Mouse (Mus musculus) stomach, embryonic 14.5 days (tissue): ENCODE data around the gene Sox18. TPM values are rescaled to one million over a fixed set of nuclear protein-coding genes. Genes with fewer than 3 reads are reported as not detected.
A peak's percentile ranks its signal among the peaks of the same experiment; 100 is the strongest.

Experiments
- ATAC-seq: fragments of 200-750 bp; cut with Nextera tagmentation; 2 replicates; pipeline ENCODE4 v1.8.0; 2017; ENCODE audit warnings: low read depth, moderate TSS enrichment; ENCODE audit not compliant: insufficient number of reproducible peaks, insufficient read depth, low FRiP score
- H3K27ac ChIP-seq: fragments of 300-500 bp; sonication (generic); 2 replicates; pipeline ENCODE4 v1.5.1; 2014; ENCODE audit warnings: mild to moderate bottlenecking, low read length, moderate library complexity, mixed read lengths
- H3K27me3 ChIP-seq: fragments of 300-500 bp; sonication (generic); 2 replicates; pipeline ENCODE4 v1.6.1; 2014; ENCODE audit warnings: low read length, control low read depth, mixed read lengths; ENCODE audit not compliant: control insufficient read depth, insufficient read depth
- H3K36me3 ChIP-seq: fragments of 300-500 bp; sonication (generic); 2 replicates; pipeline ENCODE4 v1.6.1; 2014; ENCODE audit warnings: mild to moderate bottlenecking, control low read depth, low read length, moderate library complexity, mixed read lengths; ENCODE audit not compliant: control insufficient read depth, insufficient read depth
- H3K4me1 ChIP-seq: fragments of 300-500 bp; sonication (generic); 2 replicates; pipeline ENCODE4 v1.6.1; 2014; ENCODE audit warnings: low read length, control low read depth, mixed read lengths; ENCODE audit not compliant: control insufficient read depth, insufficient read depth
- H3K4me2 ChIP-seq: fragments of 300-500 bp; sonication (generic); replicated peaks from 2 replicates; pipeline ENCODE4 v1.6.1; 2014; ENCODE audit warnings: low read depth, low read length, control low read depth
- H3K4me3 ChIP-seq: fragments of 300-500 bp; sonication (generic); 2 replicates; pipeline ENCODE4 v1.5.1; 2014; ENCODE audit warnings: low read depth, low read length, control low read depth
- H3K9ac ChIP-seq: fragments of 300-500 bp; sonication (generic); replicated peaks from 2 replicates; pipeline ENCODE4 v1.6.1; 2014; ENCODE audit warnings: low read depth, mild to moderate bottlenecking, control low read depth, low read length, moderate library complexity, mixed read lengths
- H3K9me3 ChIP-seq: fragments of 300-500 bp; sonication (generic); 2 replicates; pipeline ENCODE4 v1.6.1; 2016; ENCODE audit warnings: low read depth, low read length, control low read depth; ENCODE audit not compliant: control insufficient read depth
- WGBS: fragments of 180-500 bp; shearing (Covaris S2); extraction: QIAGEN DNeasy Blood & Tissue Kit; methylation state at CpG from one replicate; pipeline ENCODE4 v1.1.7; 2014; 5-methylcytosine and 5-hydroxymethylcytosine counted together
- polyA plus RNA-seq: library from polyadenylated mRNA; unstranded; fragments of >200 nt; fragmentation: Nextera tagmentation; extraction: Ambion mirVana; gene quantifications from 2 replicates; pipeline ENCODE4 v1.2.1, GENCODE M21; 2014

Gene Sox18
- polyA plus RNA-seq, 1 experiment from 2014 or later = 25.9 TPM

DNA sequence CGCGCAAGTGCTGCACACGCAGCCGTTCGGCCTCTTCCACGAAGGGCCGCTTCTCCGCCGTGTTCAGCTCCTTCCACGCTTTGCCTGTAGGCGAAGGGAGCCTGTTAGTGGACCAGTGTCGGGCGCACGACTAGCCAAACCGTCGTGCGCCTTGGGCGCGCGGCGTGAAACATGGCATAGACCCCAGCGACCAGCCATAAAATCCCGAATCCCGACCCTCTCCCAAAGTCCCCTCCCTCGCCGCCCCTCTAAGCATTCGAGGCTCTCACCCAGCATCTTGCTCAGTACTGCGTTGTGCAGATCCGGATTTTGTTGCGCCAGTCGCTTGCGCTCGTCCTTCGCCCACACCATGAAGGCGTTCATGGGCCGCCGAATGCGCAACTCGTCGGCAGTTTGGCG, 528 bp downstream of the Sox18 start:
- peak overlapping the region; percentile 44 for H3K4me3 ChIP-seq
- peaks cover 41% of the 10 kb centered on the region for H3K27me3 ChIP-seq
- no peak for ATAC-seq
- whole genome bisulfite sequencing = under 1% methylated on average over 41 of the region's 41 CpGs
- no peaks in the 10 kb centered on the region for H3K9me3 ChIP-seq
- H3K4me2 ChIP-seq = peak overlapping the region; percentile 72
- H3K36me3 ChIP-seq = no peaks in the 10 kb centered on the region
- peak overlapping the region; percentile 39; the same call in 1 of the 2 replicates for H3K27ac ChIP-seq
- H3K4me1 ChIP-seq = peaks cover 12% of the 10 kb centered on the region; the same call in 1 of the 2 replicates
- peak overlapping the region; percentile 33; the same call in 1 of the 2 replicates for H3K9ac ChIP-seq

DNA sequence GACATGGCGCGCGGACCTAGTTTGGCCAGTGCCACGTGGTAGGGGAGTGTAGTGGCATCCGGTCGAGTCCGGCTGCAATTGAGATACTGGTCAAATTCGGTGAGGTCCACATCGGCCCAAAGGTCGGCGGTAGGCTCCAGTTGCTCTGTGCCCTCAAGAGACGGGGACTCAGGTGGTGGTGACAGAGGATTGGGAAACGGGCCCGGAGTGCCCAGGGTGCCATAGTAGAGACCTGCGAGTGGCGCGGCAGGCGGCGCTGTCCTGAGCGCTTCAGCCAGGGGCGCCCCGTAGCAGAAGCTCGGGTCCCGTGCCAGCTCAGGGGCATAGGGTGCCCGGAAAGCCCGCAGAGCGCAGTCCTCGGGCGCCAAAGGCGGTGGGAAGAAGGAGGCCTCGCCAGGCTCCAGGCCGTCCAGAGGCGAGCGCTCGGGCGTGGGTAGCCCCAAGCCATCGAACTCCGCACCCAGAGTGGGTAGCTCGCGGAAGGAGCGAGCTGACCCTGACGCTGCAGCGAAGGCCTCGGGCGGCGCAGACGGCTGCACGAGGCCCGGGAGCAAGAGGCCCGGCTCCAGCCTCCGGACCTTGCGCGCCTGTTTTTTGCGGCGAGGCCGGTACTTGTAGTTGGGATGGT, 1.0 kb downstream of the Sox18 start:
- no peaks in the 10 kb centered on the region for H3K9me3 ChIP-seq
- ATAC-seq = no peak
- peak overlapping the region; percentile 72 for H3K4me2 ChIP-seq
- 4% methylated on average over 54 of the region's 56 CpGs for WGBS
- H3K4me1 ChIP-seq = peaks cover 12% of the 10 kb centered on the region; the same call in 1 of the 2 replicates
- peak overlapping the region; percentile 33; the same call in 1 of the 2 replicates for H3K9ac ChIP-seq
- H3K4me3 ChIP-seq = peak overlapping the region; percentile 44
- H3K27ac ChIP-seq = peak overlapping the region; percentile 39; the same call in 1 of the 2 replicates
- H3K36me3 ChIP-seq = no peaks in the 10 kb centered on the region
- H3K27me3 ChIP-seq = peaks cover 41% of the 10 kb centered on the region

DNA sequence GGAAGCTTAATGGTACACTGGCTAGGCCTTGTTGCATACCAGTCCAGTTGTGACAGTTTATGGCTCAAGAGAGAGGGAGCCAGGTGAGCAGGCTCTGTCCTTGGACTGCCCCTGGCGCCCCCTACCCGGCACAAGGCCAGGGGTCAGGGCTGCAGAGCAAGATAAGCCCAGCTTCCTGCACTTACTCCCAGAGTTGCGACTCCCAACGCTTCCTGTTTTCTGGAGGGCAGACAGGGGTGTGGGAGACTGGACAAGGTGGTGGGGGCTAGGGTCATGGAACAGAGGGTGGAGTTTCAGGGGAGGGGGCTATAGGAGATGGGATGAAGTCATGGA, 8.2 kb downstream of the Sox18 start:
- Histone ChIP-seq H3K9me3 (no peaks in the 10 kb centered on the region), H3K4me1 (0 out of 2 replicates have a peak, but pooled peaks cover 5% of the 10 kb centered on the region), H3K4me2 (no peak overlapping the region), H3K9ac (no peak overlapping the region), H3K4me3 (no peak overlapping the region), H3K27ac (no peak overlapping the region), H3K36me3 (no peaks in the 10 kb centered on the region), H3K27me3 (no peaks in the 10 kb centered on the region)
- ATAC-seq = no peak
- WGBS = 18% methylated on average over 4 of the region's 4 CpGs

DNA sequence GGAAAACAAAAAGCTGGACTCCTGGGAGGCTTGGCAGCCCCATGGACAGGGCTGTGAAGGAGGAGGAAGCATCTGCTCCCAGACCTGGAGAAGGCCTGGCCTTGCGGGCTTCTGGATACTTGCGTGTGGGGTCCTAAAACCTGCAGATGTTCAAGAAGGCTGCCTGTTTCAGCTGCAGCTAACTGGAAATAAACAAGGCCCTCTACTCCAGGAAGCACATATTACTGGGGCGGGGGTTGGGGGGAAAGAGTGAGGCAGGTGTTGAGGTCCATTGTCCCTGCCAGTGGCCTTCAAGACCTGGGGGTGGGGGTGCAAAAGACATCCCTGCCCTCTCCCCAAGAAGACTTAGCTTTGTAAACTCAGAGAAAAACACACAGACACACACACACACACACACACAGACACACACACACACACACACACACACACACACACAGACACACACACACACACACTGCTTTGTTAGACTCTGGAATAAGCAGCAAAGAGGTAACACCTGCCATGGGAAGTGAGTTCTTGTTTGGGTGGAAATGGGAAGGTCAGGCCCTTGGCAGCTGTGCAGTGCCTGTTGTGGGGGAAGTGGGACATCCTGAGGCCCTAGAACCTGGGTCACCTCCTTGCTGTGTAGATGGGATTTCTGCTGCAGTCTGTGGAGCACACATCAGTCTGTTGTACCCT, 8.7 kb downstream of the Sox18 start:
- Histone ChIP-seq H3K9ac (no peak overlapping the region), H3K36me3 (no peaks in the 10 kb centered on the region), H3K4me3 (no peak overlapping the region), H3K4me2 (no peak overlapping the region), H3K27me3 (no peaks in the 10 kb centered on the region), H3K9me3 (no peaks in the 10 kb centered on the region), H3K27ac (no peak overlapping the region), H3K4me1 (0 out of 2 replicates have a peak, but pooled peaks cover 5% of the 10 kb centered on the region)
- no peak for ATAC-seq
- WGBS = 83% methylated on average over 3 of the region's 3 CpGs

DNA sequence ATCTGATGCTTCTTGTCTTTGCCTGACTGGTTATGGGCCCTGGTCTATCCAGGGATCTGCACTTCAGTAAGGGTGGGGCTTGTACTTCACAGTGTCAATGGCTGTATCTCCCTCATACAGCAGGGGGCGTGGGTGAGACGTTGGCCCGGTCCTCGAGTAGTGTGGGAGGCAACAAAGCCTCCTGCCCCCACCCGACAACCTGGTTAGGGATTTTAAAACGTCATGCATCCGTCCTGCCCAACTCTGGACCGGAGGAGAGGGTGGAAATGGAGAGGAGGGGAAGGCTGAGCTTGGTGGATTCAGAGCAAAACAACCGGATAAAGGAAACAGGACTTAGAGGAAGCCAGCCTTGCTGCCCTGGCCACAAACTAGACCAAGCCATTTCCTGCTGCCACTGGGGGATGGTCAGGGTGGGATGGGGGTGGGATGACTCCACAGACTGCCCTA, 11.8 kb downstream of the Sox18 start:
- ATAC-seq = peak; percentile 64; the same call in 1 of the 2 replicates
- H3K9ac ChIP-seq = no peak overlapping the region
- WGBS = 12% methylated on average over 9 of the region's 9 CpGs
- no peak overlapping the region for H3K4me2 ChIP-seq
- 0 out of 2 replicates have a peak, but pooled peaks cover 5% of the 10 kb centered on the region for H3K4me1 ChIP-seq
- H3K36me3 ChIP-seq = peaks cover 12% of the 10 kb centered on the region
- no peak overlapping the region for H3K4me3 ChIP-seq
- H3K27ac ChIP-seq = no peak overlapping the region
- no peaks in the 10 kb centered on the region for H3K9me3 ChIP-seq
- no peaks in the 10 kb centered on the region for H3K27me3 ChIP-seq

DNA sequence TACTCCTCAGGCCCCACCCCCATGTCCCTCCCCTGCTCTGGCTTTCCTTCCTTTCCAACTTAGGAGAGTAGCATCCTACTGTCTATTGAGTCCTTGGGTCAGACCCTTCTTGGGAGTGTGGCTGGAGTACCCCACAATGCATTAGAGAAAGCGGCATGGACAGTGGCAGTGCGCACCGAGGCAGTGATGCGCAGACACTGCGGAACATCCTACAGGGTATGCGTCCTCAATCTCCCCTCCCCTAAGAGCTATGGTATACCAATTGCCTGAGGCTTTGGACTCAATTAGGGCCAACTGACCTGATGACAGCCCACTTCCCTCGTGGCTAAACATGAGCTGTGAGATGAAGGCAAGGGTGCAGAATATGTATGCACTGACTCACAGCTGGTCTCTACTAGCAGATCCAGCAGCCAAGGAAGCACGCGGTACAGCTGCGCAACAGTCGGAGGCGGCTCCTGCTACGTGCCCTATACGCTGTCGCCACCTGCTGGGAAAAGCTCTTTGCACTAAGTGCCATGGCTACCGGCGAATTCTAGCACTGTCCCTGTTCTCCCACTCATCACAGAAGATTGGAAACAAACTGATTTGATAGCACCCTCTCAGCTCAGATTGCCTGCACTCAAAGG, 12.4 kb downstream of the Sox18 start:
- Histone ChIP-seq H3K4me1 (0 out of 2 replicates have a peak, but pooled peaks cover 5% of the 10 kb centered on the region), H3K27ac (no peak overlapping the region; the same call in 1 of the 2 replicates), H3K4me3 (no peak overlapping the region), H3K4me2 (no peak overlapping the region), H3K27me3 (no peaks in the 10 kb centered on the region), H3K36me3 (peaks cover 13% of the 10 kb centered on the region), H3K9me3 (no peaks in the 10 kb centered on the region), H3K9ac (no peak overlapping the region)
- peak; percentile 50; the same call in 1 of the 2 replicates for ATAC-seq
- 47% methylated on average over 17 of the region's 17 CpGs for WGBS

DNA sequence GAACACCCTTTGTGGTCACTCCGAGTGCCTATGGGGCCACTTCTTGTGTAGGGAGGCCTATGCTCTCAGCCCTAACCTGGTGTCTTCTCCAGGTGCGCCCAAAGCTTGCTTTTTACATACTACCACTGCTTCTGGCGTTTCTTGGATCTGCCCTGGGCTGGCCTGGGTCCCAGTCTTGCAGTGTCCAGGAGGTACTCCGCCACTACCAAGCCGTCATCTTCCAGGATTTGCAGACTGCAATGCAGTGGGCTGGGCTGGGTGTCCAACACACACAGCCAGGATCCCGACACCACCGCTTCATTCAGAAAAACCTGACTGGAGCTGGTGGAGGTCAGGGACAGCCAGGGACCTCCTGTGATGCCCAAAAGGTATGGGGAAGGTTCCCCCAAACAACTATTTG, 12.9 kb downstream of the Sox18 start:
- Histone ChIP-seq H3K9me3 (no peaks in the 10 kb centered on the region), H3K9ac (no peak overlapping the region), H3K4me3 (no peak overlapping the region), H3K4me2 (no peak overlapping the region), H3K27me3 (no peaks in the 10 kb centered on the region), H3K4me1 (0 out of 2 replicates have a peak, but pooled peaks cover 5% of the 10 kb centered on the region), H3K27ac (no peak overlapping the region), H3K36me3 (peaks cover 16% of the 10 kb centered on the region)
- ATAC-seq = no peak
- WGBS = 84% methylated on average over 7 of the region's 7 CpGs

DNA sequence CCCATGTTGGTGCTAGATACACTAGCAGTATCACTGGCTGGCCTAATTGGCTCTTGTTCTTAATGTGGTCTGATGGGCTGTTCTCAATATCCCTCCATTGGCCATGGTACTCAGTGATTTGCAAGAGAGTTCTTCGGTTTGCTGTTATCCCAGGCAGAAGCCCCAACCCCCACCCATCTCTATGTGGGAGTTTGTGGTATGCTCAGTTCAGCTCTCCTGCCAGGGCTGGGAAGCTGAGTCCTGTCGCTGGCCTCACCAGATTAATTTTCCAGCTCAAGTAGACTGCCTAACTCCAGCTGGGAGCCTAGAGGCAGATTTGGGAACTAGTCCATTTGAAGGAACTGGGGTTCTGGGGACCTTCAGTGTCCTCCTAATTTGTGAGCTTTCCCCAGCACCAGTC, 14.0 kb downstream of the Sox18 start:
- Histone ChIP-seq H3K27me3 (no peaks in the 10 kb centered on the region), H3K9me3 (no peaks in the 10 kb centered on the region), H3K4me2 (no peak overlapping the region), H3K27ac (no peak overlapping the region), H3K4me1 (0 out of 2 replicates have a peak, but pooled peaks cover 5% of the 10 kb centered on the region), H3K4me3 (no peak overlapping the region), H3K36me3 (peaks cover 26% of the 10 kb centered on the region), H3K9ac (no peak overlapping the region)
- no peak for ATAC-seq
- WGBS = 68% methylated on average over 2 of the region's 2 CpGs
